ENCODE assay signal across 22 mouse cellular contexts in the genomic region with DNA sequence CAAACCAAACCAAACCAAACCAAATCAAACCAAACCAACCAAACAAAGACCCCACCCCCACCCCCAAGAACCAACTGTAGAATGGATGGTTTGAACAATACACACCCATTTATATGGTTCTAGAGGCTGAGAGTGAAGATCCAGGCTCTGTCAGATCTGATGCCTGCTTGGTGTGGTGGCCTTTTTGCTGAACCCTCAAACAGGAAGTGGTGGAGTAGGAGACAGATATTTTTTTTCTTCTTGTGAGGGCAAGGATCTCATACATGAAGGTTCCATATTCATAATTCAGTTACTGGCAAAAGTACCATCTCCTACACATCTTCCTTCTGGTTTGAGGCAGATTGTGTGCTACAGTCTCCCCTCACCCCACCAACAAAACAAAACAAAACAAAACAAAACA. TPM values are rescaled to one million over a fixed set of nuclear protein-coding genes. Genes with fewer than 3 reads are reported as not detected.
DNase-seq lines count a peak whose midpoint lies in the region; ATAC-seq lines count a peak whose summit lies in the region.
"Had no signal": no experiment of that assay in that cellular context is flagged by ENCODE, and none has a peak within 500 bp of the region (broad histone marks: within the 10 kb centered on the region; RNA-seq: fewer than 3 reads in every experiment).

No protein-coding gene starts in this region.

- 0 out of 2 replicates have a peak, but pooled peaks have one; percentile 33 for ATAC-seq in megakaryocyte progenitor cell, adult 5-6 weeks (replicated peaks; ENCODE audit: poor library complexity)
- ATAC-seq: forebrain, embryonic 14.5 days; liver, embryonic 12.5 days; midbrain, embryonic 13.5 days; Patski had no signal

- DNase-seq in CD4-positive, CD25-positive, alpha-beta regulatory T cell, adult 2 months (ENCODE audit: low read depth, low spot score), result peak; percentile 37
- peak; percentile 54 for DNase-seq in T-cell, adult 2 months (ENCODE audit: low spot score)
- DNase-seq in thymus, postnatal 10 days (ENCODE audit: low spot score in 2 of 2), result peak; percentile 24 to 38
- DNase-seq in testis, postnatal 14 days (ENCODE audit: low spot score), result no peak
- no peak for DNase-seq in adrenal gland, postnatal 4 days (ENCODE audit: low spot score in 2 of 2)
- DNase-seq in kidney, adult 9 months, result no peak
- no peak for DNase-seq in cerebellum, adult 8-10 months
- DNase-seq: adrenal gland, adult 8-10 months; cerebellum, adult 2 months; cerebellum, postnatal 36 days; gastrocnemius, adult 2 months; kidney, adult 18-20 months; kidney, postnatal 14 days; lung, adult 2 months; lung, postnatal 14 days had no signal

RNA-seq across cellular contexts. Expression of gene Il12rb2, which starts 36.5 kb away (rescaled TPM):
- 6.8 and 7.8 TPM in 2 replicates for total RNA-seq in megakaryocyte progenitor cell, adult 5-6 weeks (2015)
- total RNA-seq in megakaryocyte progenitor cell, adult 5-6 weeks (2017), result 1.1 and 3.2 TPM in 2 replicates
- under 1 TPM; 0.14 to 0.31 TPM for total RNA-seq in adrenal gland, postnatal 4 days (2021)
- total RNA-seq: gastrocnemius, adult 2 months; layer of hippocampus, adult 2 months; layer of hippocampus, postnatal 25 days had no signal

Comparison
In these comparisons a context has a peak if more than half of its experiments do, and no peak if none do; other contexts are left out.
1. DNase-seq: peak in CD4-positive, CD25-positive, alpha-beta regulatory T cell, adult 2 months (single experiment), T-cell, adult 2 months (single experiment) and thymus, postnatal 10 days (2 of 2); none in testis, postnatal 14 days (single experiment), adrenal gland, postnatal 4 days (0 of 2), kidney, adult 9 months (single experiment) and cerebellum, adult 8-10 months (single experiment).